Mouse (Mus musculus) heart, adult 2 months (tissue): Measurements from ENCODE around the gene Atp8a1.

Source experiments
- CTCF ChIP-seq: fragments of 200-600 bp; IDR thresholded peaks from 2 replicates; pipeline ENCODE4 v1.8.1; 2022; ENCODE audit warnings: antibody characterized with exemption, mild to moderate bottlenecking, moderate library complexity
- EP300 ChIP-seq: fragments of 200-500 bp; IDR thresholded peaks from 2 replicates; pipeline ENCODE4 v1.6.1; 2011; ENCODE audit warnings: low read depth, low read length, control low read depth; ENCODE audit not compliant: insufficient read depth
- POLR2A ChIP-seq: fragments of 200-500 bp; IDR thresholded peaks from 2 replicates; pipeline ENCODE4 v1.6.1; 2011; ENCODE audit warnings: mild to moderate bottlenecking, low read depth, low read length, control low read depth; ENCODE audit not compliant: insufficient read depth

DNA sequence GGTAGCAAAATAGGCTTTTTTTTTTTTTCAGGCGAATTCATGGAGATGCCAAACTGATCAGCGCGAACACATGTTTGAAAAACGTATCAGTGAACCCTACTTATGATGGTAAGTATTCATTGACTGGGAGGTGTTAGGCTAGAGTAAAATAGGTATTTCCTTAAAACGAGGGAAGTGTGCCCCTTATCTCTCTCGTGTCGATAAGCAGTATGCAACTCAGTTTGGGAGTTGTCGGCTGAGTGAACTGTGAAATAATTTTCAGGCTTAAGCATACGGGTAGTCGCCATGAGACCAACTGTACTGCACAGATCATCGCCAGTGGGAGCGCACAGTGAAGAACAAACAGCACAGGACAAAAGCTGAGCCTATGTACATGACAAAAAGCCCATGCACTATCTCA lies 226.0 kb downstream of the Atp8a1 start:
- TF ChIP-seq POLR2A (no peak), CTCF (no peak), EP300 (no peak)
